Mouse (Mus musculus): ENCODE data around the gene Atg7.

Atg7 gene

GRCm38 (mm10) chr6:114733681-114734080 is 90.8 kb downstream of the Atg7 start:
- DNase-seq (ENCODE audit: low read depth, low spot score): no peak

- DNase-seq (ENCODE audit: low read depth, low spot score): no peak
Measured at GRCm38 (mm10) chr6:114735054-114735453, 92.2 kb downstream of the Atg7 start.

- DNase-seq (ENCODE audit: low read depth, low spot score): no peak
Measured at GRCm38 (mm10) chr6:114736355-114736754, 93.5 kb downstream of the Atg7 start.

DNA sequence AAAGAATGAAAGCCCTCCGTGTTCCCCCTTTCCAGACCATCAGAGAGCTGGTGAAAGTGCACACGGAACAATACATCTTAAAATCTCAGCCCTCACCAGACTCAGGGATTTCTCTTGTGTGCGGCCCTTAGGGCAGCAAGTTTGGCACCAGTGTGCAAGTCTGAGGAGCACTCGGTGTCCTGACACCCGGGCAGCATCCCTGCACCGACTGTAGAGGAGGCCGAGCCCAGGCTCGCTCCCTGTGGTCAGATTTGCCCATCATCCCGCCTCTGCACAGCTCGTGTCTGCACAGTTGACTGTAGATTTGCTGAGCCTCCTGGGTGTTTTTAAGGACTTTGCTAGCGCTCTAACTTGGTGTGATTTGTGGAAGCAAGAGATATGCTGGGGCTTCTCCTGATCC is 94.3 kb downstream of the Atg7 start:
- no peak for DNase-seq (ENCODE audit: low read depth, low spot score)

GRCm38 (mm10) chr6:114737931-114738759 is 95.2 kb downstream of the Atg7 start:
- DNase-seq (ENCODE audit: low read depth, low spot score): no peak

DNA sequence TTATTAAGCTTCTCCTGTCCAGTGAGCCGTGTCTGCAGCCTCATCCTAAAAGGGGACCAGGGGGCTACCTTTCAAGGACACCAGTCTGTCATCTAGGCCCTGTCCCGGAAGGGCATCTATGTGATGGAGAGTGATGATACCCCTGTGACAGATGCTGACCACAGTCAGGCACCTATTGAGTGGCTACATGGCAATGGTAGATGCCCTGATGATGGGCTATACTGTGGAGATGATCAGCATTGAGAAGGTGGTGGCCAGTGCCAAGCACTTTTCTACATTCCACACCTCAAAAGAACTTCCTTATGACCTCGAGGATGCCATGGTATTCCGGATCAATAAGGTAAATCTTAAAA is 95.8 kb downstream of the Atg7 start:
- no peak for DNase-seq (ENCODE audit: low read depth, low spot score)

DNA sequence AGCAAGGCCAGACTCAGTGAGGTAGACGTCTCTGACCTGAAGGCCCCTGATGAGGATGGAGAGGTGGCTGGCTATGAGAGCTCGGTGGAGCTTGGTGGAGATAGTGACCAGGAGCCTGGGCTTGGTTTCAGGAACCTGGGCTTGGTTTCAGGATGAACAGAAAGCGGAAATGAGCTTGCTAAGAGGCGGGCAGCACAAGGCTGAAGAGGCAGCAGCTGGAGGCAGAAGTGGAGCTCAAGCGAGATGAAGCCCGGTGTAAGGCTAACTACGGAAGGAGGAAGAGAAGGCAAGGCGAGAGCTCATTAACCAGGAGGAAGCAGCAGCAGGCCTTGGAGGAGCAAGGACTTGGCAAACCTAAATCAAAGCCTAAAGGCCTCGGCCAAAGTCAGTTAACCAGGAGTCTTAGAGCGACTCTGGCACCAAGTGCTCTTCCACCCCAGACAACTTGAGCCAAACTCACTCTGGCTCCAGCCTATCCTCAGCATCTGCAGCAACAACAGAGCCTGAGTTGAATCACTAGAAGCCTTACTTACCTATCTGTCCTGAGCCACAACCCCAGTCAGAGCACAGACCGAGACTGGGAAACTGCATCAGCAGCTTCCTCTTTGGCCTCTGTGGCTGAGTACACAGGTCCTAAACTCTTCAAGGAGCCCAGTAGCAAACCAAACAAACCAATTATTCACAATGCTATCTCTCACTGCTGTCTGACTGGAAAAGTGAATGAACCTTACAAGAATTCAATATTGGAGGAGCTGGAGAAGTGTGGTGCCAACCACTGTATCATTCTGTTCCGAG is 99.5 kb downstream of the Atg7 start:
- no peak for DNase-seq (ENCODE audit: low read depth, low spot score)

DNA sequence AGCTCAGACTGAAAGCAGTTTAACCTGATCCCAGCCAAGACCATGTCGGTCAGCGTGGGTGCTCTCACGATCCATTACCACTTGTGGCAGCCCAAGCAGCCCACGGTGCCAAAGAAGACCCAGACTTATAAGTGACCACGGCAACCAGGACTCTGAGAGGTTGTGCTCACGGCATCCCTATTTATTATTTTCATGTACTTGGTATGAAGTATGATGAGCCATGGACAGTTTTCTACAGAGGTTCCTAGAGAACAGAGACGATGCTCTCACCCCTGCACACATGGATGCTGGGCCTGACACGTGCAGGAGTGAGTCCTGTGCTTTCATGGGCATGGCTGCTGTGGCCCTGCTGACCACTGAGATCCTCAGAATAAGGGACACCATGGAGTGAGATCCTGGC is 100.2 kb downstream of the Atg7 start:
- no peak for DNase-seq (ENCODE audit: low read depth, low spot score)

- DNase-seq (ENCODE audit: low read depth, low spot score): no peak
Measured at GRCm38 (mm10) chr6:114743845-114744244, 100.9 kb downstream of the Atg7 start.

- DNase-seq (ENCODE audit: low read depth, low spot score): no peak
Measured at GRCm38 (mm10) chr6:114746439-114746974, 103.6 kb downstream of the Atg7 start.

- DNase-seq (ENCODE audit: low read depth, low spot score): no peak
Measured at GRCm38 (mm10) chr6:114748419-114748818, 105.5 kb downstream of the Atg7 start.

GRCm38 (mm10) chr6:114748882-114749281 is 106.0 kb downstream of the Atg7 start:
- DNase-seq (ENCODE audit: low read depth, low spot score): no peak

- DNase-seq (ENCODE audit: low read depth, low spot score): no peak
Measured at GRCm38 (mm10) chr6:114758795-114759194, 115.9 kb downstream of the Atg7 start.

DNA sequence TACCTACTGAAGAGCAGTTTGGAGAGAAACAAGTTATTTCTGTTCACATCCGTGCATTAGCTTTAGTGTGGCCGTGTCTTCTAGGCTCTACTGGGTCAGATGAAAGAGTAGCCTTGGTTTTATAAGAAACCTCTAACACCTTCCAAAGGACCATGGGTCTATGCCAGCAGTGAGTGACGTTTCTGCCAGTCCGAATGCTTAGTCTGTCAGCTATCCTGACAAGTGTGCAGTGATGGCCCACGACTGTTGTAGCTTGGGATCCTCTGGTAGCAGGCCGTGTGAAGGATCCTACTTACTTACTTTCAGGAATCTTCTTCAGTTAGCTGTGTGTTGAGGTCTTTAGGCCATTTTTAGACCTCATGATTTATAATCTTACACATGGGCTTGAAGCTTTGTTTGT is 123.4 kb downstream of the Atg7 start:
- no peak for DNase-seq (ENCODE audit: low read depth, low spot score)

DNA sequence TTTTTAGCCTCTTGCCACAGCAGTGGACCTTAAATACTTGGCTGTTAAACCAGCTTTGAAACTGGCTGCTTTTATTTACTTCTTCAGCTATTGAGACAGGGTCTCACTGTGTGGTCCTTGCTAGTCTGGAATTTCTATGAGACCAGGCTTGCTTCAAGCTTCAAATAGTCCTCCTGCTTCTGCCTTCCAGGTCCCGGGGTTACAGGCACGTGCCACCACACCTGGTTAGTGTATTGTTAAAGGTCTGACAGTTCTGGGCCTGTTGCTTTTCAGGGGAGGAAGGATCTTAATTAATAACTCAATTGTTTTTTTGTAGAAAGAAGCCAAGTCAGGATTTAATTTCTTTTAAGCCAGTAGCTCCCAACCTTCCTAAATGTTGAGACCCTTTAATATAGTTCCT is 124.8 kb downstream of the Atg7 start:
- peak; percentile 58 for DNase-seq (ENCODE audit: low read depth, low spot score)

DNA sequence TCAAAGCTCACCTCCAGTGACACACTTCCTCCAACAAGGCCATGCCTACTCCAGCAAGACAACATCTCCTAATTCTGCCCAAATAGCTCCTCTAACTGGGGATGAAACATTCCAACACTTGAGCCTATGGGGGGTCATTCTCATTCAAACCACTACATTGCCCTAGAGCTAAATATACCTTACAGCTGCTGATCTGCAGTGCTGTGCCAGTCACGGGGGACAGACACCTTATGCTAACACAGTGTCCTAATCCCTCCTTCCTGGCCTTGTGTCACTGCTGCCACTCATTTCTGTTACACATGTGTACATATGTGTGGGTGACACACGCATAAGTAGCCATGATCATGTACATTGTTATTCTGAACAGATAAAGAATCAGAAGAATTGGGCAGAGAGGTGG is 127.4 kb downstream of the Atg7 start:
- no peak for DNase-seq (ENCODE audit: low read depth, low spot score)

DNA sequence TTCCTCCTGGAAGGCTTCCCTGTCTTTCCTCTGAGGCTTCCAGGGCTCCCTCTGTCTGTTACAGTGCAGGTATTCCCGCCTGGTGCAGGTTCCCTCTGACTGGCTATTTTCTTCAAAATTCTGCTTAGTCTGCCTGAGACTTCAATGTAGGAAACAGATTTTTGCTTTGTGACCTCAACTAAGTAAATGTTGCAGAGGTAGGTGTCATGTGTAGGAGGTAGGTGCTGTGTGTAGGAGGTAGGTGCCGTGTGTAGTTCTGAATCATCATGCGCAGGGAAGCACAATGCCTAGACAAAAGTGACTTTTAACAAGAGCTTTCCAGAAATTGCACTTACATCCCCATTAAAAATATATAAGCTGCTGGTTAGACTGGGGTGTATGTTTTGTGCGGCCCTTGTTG is 128.6 kb downstream of the Atg7 start:
- DNase-seq (ENCODE audit: low read depth, low spot score): no peak

GRCm38 (mm10) chr6:114775210-114775609 is 132.3 kb downstream of the Atg7 start:
- no peak for DNase-seq (ENCODE audit: low read depth, low spot score)

DNA sequence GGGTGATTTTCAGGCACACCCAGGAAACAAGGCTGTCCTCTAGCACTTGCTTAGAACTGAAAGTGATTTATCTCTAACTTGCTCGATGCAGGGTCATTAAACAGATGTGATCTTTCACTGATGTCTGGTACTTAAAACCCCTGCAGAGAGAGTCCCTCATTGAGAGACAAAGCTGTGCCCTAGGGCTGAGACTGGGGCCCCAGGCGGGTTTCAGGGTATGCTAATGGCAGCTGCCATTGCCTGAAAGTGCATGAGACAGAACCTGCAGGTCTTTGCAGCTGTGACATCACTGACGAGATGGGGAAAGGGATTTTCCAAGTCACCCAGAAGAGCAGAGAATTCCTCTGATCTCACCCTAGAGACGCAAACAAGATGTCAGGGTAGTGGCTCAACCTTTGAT is 135.0 kb downstream of the Atg7 start:
- DNase-seq (ENCODE audit: low read depth, low spot score): no peak

DNA sequence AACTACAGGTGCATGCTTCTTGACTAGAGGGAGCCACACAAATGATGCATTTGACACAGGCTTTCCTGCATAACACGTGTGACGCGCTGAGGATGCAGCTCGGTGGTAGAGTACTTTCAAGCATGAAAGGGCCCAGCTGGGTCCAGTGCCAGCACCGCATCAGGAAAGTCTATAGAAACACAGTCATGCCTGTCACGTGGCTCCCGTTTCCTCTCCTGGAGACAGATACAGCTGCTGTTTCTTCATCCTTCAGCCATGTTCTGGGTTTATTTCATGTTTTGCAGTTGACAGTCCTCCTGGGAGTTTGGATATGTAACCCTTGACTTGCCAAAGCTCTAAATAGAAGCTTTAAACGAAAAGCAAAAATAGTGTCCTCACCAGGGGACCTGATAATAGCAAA is 135.8 kb downstream of the Atg7 start:
- DNase-seq (ENCODE audit: low read depth, low spot score): no peak

DNA sequence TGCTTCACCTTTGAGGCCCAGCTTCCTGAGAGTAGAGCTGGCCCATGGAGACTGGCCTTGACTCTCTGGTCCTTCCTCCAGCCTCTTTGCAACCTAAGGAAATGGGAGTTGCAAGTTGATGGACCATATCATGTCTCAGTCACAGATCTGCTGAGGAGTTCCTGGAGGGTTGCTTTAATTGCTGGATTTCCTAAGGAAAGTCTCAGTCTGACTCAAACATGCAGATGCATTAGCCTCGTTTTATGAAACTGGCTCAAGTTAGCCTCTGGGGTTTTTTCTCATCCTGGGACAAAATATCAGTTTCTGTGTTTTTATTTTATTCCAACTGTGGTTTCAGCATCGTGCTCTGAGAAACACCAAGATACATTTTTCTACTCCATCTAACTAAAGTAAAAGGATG is 137.7 kb downstream of the Atg7 start:
- no peak for DNase-seq (ENCODE audit: low read depth, low spot score)

DNA sequence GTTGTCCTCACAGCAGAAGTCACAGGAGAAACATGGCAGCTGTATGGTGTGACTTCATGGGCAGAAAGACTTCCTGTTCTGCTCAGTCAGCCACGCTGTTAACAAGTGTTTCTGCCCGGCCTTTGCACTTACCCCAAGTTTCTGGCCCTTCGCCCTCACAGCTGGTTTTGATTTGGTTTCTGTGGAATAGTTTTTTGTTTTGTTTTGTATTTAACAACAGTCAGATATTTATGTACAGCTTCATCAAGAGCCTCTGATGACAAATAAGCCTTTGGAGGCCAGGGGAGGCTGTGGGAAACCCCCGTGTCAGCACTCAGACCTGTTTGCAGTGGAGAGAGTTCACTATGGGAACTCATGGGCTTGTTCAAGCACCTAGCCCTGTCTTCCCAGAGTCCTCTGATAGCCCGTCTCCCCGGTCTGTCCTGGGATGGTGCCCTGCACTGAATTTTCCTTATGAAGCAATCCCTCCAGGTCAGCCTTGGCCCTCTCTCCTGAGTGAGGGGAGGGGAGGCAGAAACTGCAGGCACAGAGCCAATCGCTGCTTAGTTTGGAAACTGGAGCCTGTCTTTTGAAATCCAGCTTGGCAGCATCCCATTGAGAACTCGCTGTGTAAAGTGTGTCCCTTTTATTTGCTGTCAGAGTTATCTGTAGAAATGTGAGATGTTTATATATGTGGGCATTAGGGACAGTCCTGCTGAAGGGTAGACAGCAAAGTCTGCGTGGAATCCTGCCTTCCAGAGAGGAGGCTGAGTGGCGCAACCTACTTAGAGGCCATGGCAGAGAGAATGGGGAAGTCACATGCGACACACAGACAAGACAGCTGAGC is 138.7 kb downstream of the Atg7 start:
- DNase-seq (ENCODE audit: low read depth, low spot score): no peak
